Mouse (Mus musculus) heart, postnatal 0 days (tissue): ENCODE measurements at regions not wholly inside any gene's neighbourhood (a gene's known extent, or its start where the extent isn't known, plus 50 kb on each side); places are given as distances from the start of the nearest gene placed in this dataset.

Experiments used
- CTCF ChIP-seq: IDR thresholded peaks from 2 replicates; pipeline ENCODE4 v1.5.1; 2016; ENCODE audit warnings: antibody characterized with exemption, control low read depth, low read depth
- EP300 ChIP-seq: IDR thresholded peaks from 2 replicates; pipeline ENCODE4 v1.6.1; 2016; ENCODE audit warnings: antibody characterized with exemption, low read depth

DNA sequence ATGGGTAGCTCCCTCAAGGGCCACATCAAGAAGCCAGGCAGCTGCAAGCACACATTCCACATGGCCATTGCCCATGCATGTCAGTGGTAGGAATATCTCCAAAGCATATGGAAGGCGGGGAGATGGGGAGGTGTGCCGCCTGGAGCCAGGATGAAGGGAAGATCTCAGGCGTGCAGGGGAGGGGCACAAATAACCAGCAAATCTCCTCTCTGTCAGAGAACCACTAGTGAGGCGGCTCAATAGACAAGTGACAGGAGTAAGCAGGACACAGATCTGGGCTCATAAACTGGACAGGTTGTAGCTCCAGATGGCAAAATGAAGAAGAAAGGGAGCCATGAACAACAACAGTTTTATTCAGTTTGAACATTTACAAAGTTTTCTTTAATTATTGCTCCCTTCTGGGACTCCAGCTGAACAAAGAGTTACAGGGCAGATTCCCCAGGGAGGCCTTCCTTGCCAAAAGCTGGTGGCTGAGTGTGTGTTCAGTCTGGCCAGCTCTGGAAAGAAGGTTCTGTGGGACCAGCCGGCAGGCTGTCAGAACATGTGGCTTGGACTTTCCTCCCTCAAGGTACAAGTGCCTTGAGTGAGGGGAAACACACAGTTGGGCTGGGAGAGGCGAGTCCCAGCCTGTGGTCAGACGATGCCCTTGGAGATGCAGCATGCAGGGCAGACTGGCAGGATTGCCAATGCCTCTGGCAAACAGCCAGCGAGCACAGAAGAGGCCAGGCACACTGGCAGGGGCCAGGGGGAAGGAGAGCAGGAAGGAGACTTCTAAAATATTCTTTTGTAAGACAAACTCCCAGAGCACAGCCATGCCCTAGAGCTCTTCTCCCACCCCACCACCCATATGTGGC, 302.7 kb downstream of the Rnf144a start:
- TF ChIP-seq CTCF (no peak), EP300 (no peak)
